Mouse (Mus musculus): ENCODE results near the gene Olfr1231. TPM values are rescaled to one million over a fixed set of nuclear protein-coding genes. Genes with fewer than 3 reads are reported as not detected.

Gene Olfr1231
- polyA plus RNA-seq (2017; shearing (Covaris generic)): not detected

GRCm38 (mm10) chr2:89306974-89307373 is at the start of gene Olfr1231:
Olfr1231 (minus strand) TSS chr2:89307074.

DNA sequence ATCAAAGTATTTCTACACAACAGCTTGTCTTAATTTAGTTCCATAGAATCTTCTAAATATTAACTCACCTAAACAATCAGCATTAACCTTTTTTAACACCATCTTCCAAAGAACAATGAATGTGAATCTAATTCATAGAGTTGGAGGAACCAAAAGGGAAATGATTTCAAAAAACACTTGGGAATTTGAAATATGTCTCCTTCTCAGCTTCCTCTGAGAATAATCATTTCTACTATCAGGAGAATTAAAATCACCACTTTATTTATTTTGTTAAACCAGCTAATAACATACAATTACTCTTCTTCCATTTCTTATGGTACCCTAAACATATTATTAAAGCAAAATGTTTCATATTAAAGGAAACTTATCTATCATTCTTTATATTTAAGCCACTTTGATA is 35.4 kb upstream of the Olfr1231 start, which contains the start of gene Olfr1233:
Olfr1233 (minus strand) TSS at position 101 of the 400 bp plus-strand sequence.

DNA sequence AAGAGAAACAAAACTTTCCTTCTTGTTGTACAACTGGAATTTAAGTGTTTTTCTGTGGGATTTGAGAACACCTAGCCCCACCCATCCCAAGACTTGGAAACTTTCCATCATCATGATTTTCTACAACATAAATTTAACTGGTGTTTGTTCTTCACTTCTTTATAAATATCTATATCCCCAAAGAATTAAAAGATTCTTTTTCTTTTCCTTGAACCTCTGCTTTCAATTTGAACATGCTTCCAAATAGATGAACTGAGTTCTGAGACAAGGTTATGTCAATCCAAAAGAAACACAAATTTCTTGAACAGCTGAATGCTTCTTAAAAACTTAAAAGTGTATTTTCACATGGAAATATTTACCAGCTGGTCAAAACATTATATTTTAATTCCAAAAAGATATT is 22.7 kb upstream of the Olfr1231 start, which contains the start of gene Olfr1232:
Olfr1232 (minus strand) TSS at position 101 of the 400 bp plus-strand sequence.

GRCm38 (mm10) chr2:89297168-89297567 is 9.7 kb downstream of the Olfr1231 start, which contains the start of gene Olfr1230:
Olfr1230 (minus strand) TSS chr2:89297268.

DNA sequence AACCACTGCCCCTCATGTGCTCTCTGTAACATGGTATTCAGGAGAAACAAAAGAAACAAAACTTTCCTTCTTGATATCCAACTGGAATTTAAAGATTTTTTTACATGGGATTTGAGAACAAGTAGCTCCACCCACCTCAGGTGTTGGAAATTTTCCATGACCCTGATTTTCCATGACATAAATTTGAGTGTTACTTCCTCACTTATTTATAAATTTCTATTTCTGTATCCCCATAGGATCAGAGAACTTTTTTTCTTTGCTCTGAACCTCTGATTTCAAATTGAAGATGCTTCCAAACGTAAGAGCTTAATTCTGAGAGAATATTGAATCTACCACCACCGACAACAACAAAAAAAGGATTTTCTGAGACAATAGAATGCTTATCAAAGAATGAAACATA is 19.0 kb downstream of the Olfr1231 start, which contains the start of gene Olfr1229:
Olfr1229 (minus strand) TSS at position 101 of the 400 bp plus-strand sequence.

DNA sequence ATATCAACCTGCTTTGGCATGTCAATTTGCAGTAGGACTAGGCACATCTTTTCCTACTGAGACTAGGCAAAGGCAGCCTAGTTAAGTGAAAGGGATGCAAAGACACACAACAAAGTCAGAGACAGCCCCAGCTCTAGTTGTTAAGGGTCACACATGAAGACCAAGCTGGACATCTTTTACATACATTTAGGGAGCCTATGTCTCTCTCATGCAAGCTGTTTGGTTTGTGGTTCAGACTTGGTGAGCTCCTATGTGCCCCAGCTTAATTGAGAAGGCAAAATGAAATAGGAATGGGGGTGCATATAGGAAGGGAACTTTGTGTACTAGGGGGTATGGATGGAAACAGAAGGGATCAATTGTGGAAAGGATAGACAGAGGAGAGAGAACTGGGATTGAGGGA is 52.9 kb downstream of the Olfr1231 start, which contains the start of gene Olfr1228:
Olfr1228 (minus strand) TSS at position 101 of the 400 bp plus-strand sequence.

Other genes starting within 250 kb of the Olfr1231 start
- gene Olfr1218, start 245.9 kb downstream of the Olfr1231 start, polyA plus RNA-seq (2017; shearing (Covaris generic)): not detected
- not detected for gene Olfr1219, start 223.6 kb downstream of the Olfr1231 start, polyA plus RNA-seq (2017; shearing (Covaris generic))
- 0.09 TPM for gene Olfr1220, start 200.2 kb downstream of the Olfr1231 start, polyA plus RNA-seq (2017; shearing (Covaris generic))
- gene Olfr1221, start 189.8 kb downstream of the Olfr1231 start, polyA plus RNA-seq (2017; shearing (Covaris generic)): not detected
- not detected for gene Olfr1222, start 174.0 kb downstream of the Olfr1231 start, polyA plus RNA-seq (2017; shearing (Covaris generic))
- not detected for gene Olfr1223, start 155.5 kb downstream of the Olfr1231 start, polyA plus RNA-seq (2017; shearing (Covaris generic))
- gene Olfr1224-ps1, start 143.0 kb downstream of the Olfr1231 start, polyA plus RNA-seq (2017; shearing (Covaris generic)): not detected
- gene Olfr1225, start 132.4 kb downstream of the Olfr1231 start, polyA plus RNA-seq (2017; shearing (Covaris generic)): not detected
- not detected for gene Olfr1226, start 107.0 kb downstream of the Olfr1231 start, polyA plus RNA-seq (2017; shearing (Covaris generic))
- not detected for gene Olfr1228, start 53.0 kb downstream of the Olfr1231 start, polyA plus RNA-seq (2017; shearing (Covaris generic))
- gene Olfr1229, start 19.1 kb downstream of the Olfr1231 start, polyA plus RNA-seq (2017; shearing (Covaris generic)): 0.11 TPM
- not detected for gene Olfr1230, start 9.8 kb downstream of the Olfr1231 start, polyA plus RNA-seq (2017; shearing (Covaris generic))
- not detected for gene Olfr1232, start 22.6 kb upstream of the Olfr1231 start, polyA plus RNA-seq (2017; shearing (Covaris generic))
- not detected for gene Olfr1233, start 35.3 kb upstream of the Olfr1231 start, polyA plus RNA-seq (2017; shearing (Covaris generic))
- not detected for gene Olfr1234, start 57.8 kb upstream of the Olfr1231 start, polyA plus RNA-seq (2017; shearing (Covaris generic))
- gene Olfr1238, start 102.6 kb upstream of the Olfr1231 start, polyA plus RNA-seq (2017; shearing (Covaris generic)): 0.07 TPM
- not detected for gene Olfr1239, start 113.3 kb upstream of the Olfr1231 start, polyA plus RNA-seq (2017; shearing (Covaris generic))
- gene Olfr1240, start 135.9 kb upstream of the Olfr1231 start, polyA plus RNA-seq (2017; shearing (Covaris generic)): not detected
- gene Olfr1241, start 180.1 kb upstream of the Olfr1231 start, polyA plus RNA-seq (2017; shearing (Covaris generic)): not detected
- gene Olfr1242, start 191.3 kb upstream of the Olfr1231 start, polyA plus RNA-seq (2017; shearing (Covaris generic)): not detected
- not detected for gene Olfr1243, start 224.4 kb upstream of the Olfr1231 start, polyA plus RNA-seq (2017; shearing (Covaris generic))